ENCODE assay signal across 12 mouse cellular contexts in the genomic region with DNA sequence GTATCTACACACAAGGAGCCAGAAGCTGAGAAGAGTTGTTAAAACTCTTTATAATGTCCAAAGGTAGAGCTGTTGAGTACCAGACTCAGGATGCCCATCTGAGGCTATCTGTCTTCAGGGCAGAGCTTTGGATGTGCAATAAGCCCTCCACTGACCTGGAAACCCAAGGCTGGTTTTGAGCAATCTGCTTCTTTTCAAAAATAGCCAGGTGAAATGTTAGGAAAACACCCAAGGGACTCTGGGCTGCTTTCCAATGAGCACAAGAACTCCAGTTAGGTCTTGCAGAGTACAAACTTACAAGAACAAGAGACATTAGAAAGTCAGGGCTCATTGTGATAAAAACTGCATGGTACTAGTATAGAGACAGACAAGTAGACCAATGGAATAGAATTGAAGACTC.
A peak's percentile ranks its signal among the peaks of the same experiment; 100 is the strongest.
DNase-seq lines count a peak whose midpoint lies in the region.
"Had no signal": no experiment of that assay in that cellular context is flagged by ENCODE, and none has a peak within 500 bp of the region (broad histone marks: within the 10 kb centered on the region; RNA-seq: fewer than 3 reads in every experiment).

No protein-coding gene starts in this region.

- peak; percentile 31 for DNase-seq in adrenal gland, postnatal 10 days
- no peak for DNase-seq in adrenal gland, adult 2 months
- DNase-seq in cerebellum, adult 9-10 months, result peak; percentile 15
- no peak for DNase-seq in cerebellum, postnatal 4 days (ENCODE audit: low spot score in 2 of 2)
- peak; percentile 11 for DNase-seq in kidney, adult 9 months
- no peak for DNase-seq in kidney, adult 18-20 months
- DNase-seq in urinary bladder, postnatal 36 days (ENCODE audit: low spot score in 2 of 2), result no peak
- DNase-seq: B cell, adult 2 months; forebrain, postnatal 0 days; gastrocnemius, postnatal 14 days; heart, postnatal 10 days; heart, postnatal 4 days had no signal

Comparison
In these comparisons a context has a peak if more than half of its experiments do, and no peak if none do; other contexts are left out.
1. DNase-seq: peak in adrenal gland, postnatal 10 days (single experiment), cerebellum, adult 9-10 months (single experiment) and kidney, adult 9 months (single experiment); none in adrenal gland, adult 2 months (single experiment), cerebellum, postnatal 4 days (0 of 2), kidney, adult 18-20 months (single experiment) and urinary bladder, postnatal 36 days (0 of 2).